Mouse (Mus musculus): ENCODE measurements at regions not wholly inside any gene's neighbourhood (a gene's known extent, or its start where the extent isn't known, plus 50 kb on each side); places are given as distances from the start of the nearest gene placed in this dataset.

DNA sequence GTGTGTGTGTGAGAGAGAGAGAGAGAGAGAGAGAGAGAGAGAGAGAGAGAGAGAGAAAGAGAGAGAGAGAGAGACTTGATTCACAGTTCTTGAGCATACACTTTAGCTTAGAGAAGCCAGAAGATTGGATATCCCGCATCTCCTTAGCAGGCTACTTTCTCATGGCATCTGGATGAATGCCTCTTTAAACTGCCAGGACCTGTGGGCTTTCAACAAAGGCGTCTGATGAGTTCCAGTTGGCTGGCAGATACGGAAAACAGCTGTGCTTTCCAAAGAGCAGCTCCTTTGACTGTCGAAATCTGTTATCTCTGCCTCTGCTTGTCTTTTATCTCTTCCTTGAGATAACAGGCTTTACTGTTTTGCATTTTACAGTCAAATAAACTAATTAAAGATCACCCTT lies 59.5 kb downstream of the Cxcr4 start:
- TF ChIP-seq CTCF (IDR thresholded peaks at IDR 0.05; ENCODE audit: low read depth) (no peak), EP300 (IDR thresholded peaks at IDR 0.05; ENCODE audit: low read depth) (no peak)

Measured in liver, postnatal 0 days (tissue).